Mouse (Mus musculus): ENCODE data around the gene Tsku.

GRCm38 (mm10) chr7:98392466-98393201 is 31.5 kb upstream of the Tsku start:
- TF ChIP-seq POLR2A (IDR thresholded peaks at IDR 0.05; ENCODE audit: insufficient read depth, low read length) (no peak), EP300 (IDR thresholded peaks at IDR 0.05; ENCODE audit: insufficient read depth, low read depth, low read length) (no peak), CTCF (IDR thresholded peaks at IDR 0.05; ENCODE audit: low read depth, low read length) (no peak)

All from ES-Bruce4 (cell line).